Mouse (Mus musculus) forelimb bud, embryonic 11.5 days (tissue): ENCODE results near the gene Sec14l1.

Experiments used
- DNase-seq: peaks from one replicate; pipeline ENCODE4 v3.0.0-alpha.2; 2012; ENCODE audit warnings: low read depth, low spot score

The Sec14l1 gene

GRCm38 (mm10) chr11:117087036-117087799 lies 27.8 kb upstream of the Sec14l1 start:
- no peak for DNase-seq

- DNase-seq: no peak
Observed at GRCm38 (mm10) chr11:117088271-117088991, 26.5 kb upstream of the Sec14l1 start.

GRCm38 (mm10) chr11:117089673-117090419 lies 25.1 kb upstream of the Sec14l1 start:
- no peak for DNase-seq

- DNase-seq: no peak
Observed at GRCm38 (mm10) chr11:117091406-117091805, 23.6 kb upstream of the Sec14l1 start.

GRCm38 (mm10) chr11:117091845-117092244 lies 23.1 kb upstream of the Sec14l1 start:
- DNase-seq: no peak

- DNase-seq: no peak
Observed at GRCm38 (mm10) chr11:117092711-117093110, 22.3 kb upstream of the Sec14l1 start.

GRCm38 (mm10) chr11:117093900-117094552 lies 20.9 kb upstream of the Sec14l1 start:
- DNase-seq: no peak

- no peak for DNase-seq
Observed at GRCm38 (mm10) chr11:117094646-117095045, 20.3 kb upstream of the Sec14l1 start.

GRCm38 (mm10) chr11:117097021-117097420 lies 17.9 kb upstream of the Sec14l1 start:
- no peak for DNase-seq

- no peak for DNase-seq
Observed at GRCm38 (mm10) chr11:117098155-117098554, 16.8 kb upstream of the Sec14l1 start.

- DNase-seq: no peak
Observed at GRCm38 (mm10) chr11:117098784-117099183, 16.2 kb upstream of the Sec14l1 start.

GRCm38 (mm10) chr11:117099372-117099771 lies 15.6 kb upstream of the Sec14l1 start:
- DNase-seq: no peak

GRCm38 (mm10) chr11:117101351-117101921 lies 13.5 kb upstream of the Sec14l1 start:
- no peak for DNase-seq

- no peak for DNase-seq
Observed at GRCm38 (mm10) chr11:117101925-117102717, 12.8 kb upstream of the Sec14l1 start.

GRCm38 (mm10) chr11:117103523-117103922 lies 11.4 kb upstream of the Sec14l1 start:
- no peak for DNase-seq

- DNase-seq: no peak
Observed at GRCm38 (mm10) chr11:117104044-117104757, 10.8 kb upstream of the Sec14l1 start.

GRCm38 (mm10) chr11:117105315-117105714 lies 9.7 kb upstream of the Sec14l1 start:
- DNase-seq: no peak

- DNase-seq: no peak
Observed at GRCm38 (mm10) chr11:117105850-117106249, 9.1 kb upstream of the Sec14l1 start.

GRCm38 (mm10) chr11:117106633-117107334 lies 8.2 kb upstream of the Sec14l1 start:
- DNase-seq: no peak
